Mouse (Mus musculus) liver (tissue): ENCODE measurements around the gene Ptpra.
A peak's percentile ranks its signal among the peaks of the same experiment; 100 is the strongest.

Source experiments
- DNase-seq: peaks from one replicate; pipeline ENCODE4 v3.0.0-alpha.2; 2020; ENCODE audit warnings: mixed read lengths

The Ptpra gene

DNA sequence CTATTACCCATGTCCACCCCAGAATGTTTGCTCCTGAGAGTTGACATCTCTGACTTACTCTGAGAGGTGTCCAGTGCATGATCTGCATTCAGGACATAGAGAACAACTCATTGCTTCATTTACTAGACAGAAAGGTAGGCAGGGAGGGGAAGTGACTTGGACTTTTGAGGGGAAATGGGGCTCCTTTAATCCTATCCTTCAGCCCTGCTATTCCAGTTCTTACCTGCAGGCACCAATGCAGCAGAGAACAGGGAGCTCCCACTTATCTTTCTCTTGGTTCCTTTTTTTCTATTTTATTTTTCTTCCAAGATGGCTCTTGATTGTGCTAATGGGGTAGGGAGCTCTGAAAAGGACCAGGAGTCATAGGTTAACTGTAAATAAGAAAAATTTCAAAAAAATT lies 1.6 kb upstream of the Ptpra start:
- no peak for DNase-seq

DNA sequence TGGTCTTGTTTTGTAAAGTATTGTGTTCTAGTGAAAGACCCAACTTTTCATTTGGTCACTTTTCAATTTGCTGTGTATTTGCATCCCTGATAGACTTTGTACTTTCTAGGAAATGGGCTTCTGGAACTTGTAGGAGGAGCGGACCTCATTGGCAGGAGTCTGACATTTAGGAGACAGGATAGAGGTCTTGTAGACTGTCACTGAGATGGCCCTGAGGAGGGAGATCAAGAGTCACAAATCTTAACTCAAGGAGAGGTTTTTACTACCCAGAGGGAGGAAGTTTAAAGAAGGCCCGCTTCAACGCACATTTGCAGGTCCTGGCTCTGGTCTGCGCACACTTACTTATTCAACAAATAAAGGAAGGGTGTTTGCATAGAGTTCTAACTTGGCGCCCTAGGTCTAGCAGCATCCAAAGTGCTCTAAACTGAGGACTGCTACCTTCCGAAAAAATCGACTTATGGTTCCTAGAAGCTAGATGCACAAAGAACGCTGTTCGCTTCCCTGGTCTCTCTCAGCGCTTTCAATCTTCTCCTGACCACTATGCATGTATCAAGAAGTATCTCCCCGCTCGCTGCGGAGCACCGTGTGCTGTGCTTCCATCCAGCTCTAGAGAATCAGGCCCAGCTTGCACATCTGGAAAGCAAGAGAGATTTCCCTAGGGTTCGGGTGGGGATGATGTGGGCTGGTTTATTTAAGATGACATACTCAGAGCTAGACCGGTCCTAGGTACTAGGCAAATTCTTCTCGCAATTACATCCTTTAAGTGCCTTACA lies 871 bp upstream of the Ptpra start:
- no peak for DNase-seq

DNA sequence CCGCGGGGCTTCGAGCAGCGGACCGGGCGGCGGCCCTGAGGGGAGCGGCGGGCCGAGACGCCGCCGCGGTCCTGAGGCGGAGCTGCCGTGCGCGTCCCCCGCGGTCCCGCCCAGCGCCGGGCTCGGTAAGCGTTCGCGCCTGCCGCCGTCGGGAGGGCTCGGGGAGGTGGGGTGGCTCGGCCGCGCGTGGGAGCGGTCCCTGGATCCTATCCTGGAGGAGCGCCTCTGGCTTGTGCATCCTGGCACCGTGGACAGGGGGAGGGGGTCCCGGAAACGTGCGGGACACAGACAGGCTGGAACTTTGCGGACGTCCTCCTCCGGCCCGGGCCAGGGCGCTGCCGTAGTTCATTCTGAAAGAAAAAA lies 337 bp downstream of the Ptpra start:
- DNase-seq: peak; percentile 84

DNA sequence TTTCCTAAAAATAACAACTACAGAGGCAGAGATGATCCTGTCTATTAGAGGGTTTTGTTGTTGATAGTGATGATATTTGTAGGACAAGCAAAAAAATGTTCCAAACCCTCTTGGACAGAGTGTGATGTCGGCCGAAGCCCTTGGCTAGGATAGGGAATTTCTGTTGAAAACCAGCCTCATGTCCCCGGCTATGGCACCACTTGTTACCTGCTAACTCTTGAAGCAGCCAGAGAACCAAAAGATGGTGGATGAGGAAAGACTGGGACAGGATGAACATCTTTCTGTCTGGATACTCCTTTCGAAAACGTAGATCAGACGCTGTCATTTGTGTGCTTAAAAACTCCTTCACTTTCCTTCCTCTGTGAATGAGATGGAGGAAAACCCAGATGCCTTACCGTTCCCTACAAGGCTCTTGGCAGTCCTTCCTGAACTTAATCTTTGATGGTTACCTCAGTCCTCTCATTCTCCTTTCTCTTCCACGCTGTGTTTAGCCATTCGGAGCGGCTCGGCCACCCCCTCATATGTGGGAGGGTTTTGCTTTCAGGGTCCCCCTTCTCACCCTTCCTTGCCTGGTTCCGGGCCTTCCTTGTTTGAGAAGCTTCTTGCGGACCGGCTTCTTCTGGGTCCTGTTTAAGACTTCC lies 1.1 kb downstream of the Ptpra start:
- DNase-seq: no peak

DNA sequence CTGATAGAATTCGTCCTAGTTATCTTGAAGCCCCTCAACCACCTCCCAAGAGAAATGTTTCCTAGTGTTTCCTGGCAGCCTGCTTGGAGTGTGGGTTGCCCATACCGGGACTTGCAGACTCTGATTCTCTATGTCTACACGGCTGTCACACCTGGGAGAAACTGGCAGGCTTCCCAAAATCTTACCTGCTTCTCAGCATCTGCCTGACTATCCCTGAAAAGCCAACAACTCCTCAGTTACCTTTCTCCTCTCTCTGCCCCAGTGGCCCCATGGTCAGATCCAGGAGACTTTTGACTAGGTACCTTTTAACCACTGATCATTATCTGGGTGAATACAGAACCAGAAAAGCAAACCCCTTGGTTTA lies 1.6 kb downstream of the Ptpra start:
- DNase-seq: no peak

DNA sequence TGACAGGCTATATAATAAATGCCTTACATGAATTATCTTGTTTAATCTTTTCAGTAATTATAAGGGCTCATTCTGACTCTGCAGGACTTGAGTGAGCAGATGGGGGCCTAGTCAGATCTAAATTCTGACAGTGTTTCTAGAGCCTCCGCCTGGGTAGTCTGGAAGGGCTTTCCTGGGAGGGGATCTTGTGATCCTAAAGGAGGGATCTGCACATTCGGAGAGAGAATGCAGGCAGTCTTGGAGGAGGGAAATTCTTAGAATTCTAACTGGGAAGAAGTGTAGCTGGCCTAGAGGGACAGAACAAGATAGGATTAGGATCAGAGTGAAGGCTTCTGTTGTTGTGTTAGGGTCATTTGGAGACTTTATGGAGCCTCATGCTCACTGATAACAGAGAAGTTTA lies 2.2 kb downstream of the Ptpra start:
- DNase-seq: no peak

DNA sequence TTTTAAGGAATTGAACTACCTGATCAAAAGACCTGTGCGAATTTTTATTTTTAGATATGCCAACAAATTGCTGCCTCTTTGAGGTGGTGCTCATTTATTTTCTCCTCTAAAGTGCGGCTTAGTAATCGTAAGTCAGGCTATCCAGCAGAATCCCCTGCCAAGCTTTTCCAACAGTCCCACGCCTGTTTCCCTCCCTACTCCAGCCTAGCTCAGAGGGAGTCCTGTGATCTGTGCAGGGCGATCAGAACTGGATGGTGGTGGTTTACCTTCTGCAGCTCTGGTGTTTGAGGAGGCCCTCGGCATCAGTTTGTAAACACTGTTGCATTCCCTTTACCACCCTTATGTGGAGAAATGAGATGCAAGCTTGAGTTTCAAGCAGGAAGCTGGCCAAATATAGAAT lies 3.3 kb downstream of the Ptpra start:
- no peak for DNase-seq

DNA sequence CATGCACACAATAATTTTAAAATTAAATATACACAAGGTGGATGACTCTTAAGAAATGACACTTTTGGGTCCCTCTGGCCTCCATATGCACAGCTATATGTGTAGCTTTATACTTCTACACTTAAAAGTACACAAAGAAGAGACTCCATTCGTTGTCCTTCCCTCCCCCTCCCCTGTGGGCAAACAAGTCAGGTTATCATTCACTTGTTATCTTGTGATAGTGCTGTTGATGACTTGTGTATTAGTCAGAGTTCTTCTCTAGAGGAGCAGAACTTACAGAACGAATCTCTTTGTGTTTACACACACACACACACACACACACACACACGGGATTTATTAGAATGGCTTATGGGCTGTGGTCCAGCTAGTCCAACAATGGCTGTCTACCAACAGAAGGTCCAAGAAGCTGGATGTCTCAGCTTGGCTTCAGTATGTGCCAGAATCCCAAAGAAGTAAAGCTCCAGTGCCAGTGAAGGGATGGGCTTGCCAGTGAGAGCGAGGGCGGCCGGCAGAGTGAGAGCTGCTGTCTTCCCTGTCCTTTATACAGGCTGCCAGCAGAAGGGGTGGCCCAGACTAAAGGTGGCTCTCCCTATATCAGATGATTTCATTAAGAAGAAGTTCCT lies 4.8 kb downstream of the Ptpra start:
- DNase-seq: no peak

DNA sequence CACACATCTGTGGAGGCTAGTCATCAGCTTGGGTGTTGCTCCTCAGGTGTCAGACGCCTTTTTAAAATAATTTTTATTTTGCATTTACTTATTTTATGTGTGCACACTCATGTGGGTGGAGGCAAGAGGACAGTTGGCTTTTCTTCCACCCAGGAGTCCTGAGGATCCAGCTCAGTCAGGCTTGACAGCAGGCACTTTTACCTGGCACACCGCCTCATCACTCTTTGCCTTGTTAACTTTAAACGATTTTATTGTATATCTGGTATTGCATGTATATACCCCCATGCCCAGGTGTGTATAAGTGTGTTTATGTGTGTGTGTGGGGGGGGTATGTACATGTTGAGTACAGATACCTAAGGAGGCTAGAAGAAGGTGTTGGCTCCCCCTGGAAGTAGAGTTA lies 7.8 kb downstream of the Ptpra start:
- DNase-seq: no peak

DNA sequence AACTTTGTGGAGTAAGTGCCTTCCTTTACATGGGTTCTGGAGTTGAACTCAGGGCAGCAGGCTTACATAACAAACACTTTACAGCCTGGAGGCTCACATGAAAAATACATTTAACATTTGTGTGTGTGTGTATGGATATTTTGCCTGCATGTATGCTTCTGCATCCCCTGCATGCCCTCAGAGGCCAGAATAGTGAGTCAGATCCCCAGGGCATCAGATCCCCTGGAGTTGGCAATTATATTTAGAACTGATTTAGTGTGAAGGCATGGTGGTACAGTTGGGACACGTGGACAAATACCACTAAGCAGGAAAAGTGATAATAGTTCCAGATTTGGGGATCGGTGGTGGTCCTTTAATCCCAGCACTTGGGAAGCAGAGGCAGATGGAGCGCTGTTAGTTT lies 9.5 kb downstream of the Ptpra start:
- DNase-seq: no peak

DNA sequence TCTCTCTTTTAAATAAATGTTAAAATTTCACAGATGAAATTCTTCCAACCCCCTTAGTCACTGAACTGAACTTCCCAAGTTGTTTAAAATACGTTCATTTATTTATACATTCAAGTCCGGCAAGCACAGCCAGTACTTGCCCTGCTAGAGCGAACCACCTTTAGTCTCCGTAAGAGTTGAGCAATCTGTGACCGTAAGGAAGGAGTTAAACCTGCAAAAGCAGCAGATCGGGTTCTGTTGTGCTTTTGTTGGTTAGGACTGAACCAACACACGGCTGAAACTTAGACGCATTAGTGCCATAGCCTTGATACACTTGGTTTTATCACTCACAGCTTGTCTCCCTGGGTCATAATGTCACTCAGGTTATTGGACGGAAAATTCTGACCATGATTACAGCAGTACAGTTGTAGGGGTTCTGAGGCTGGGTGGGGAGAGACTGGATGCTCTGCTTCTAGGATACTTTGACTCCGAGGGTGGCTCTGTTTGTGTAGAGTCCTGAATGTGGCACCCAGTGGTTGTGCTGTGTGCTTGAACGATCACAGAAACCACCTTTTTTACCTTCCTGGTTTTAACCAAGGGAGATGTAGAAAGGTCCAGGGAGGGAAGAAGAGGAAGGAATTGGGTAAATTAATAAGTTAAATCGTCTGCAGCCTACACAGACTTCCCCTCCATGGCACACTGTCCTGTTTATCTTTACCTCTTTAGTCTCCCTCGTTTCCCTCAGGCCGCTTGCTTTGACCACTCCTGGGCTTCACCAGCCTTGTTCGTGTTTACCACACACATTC lies 11.4 kb downstream of the Ptpra start:
- DNase-seq: no peak

DNA sequence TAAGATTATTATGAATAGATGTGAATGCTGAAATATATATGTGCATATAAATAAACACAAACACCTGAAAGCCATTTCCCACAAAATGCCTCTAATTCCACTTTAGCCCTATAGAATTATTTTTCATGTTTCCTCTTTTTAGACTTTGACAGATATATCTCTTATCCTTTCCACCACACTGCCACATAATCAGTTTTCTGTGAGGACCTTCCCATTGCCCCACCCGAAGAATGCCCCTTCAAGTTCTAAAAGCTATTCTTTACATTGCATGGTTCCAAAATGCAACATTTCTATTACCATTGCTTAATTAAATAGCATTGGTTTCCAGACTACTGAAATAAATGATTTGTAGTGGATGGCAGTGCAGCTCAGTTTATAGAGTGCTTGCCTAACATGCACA lies 16.4 kb downstream of the Ptpra start:
- no peak for DNase-seq

DNA sequence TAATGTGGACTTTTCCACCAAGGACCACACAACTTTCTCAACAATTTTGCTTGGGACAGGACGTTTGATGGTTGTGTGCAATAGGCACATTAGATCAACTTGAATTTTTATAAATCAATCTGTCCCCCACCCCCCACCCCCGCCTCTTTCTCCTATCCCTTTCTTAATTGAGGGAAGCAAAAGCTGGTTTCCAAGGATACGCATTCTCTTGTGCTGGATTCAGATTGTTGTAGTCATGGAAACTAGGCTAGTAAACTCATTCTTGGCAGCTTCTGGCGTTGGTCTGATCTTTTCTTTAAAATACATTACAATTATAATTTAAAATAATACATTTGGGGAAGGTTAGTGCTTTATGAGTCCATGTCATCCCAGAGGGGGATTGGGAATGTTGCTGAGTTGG lies 19.3 kb downstream of the Ptpra start:
- DNase-seq: no peak

DNA sequence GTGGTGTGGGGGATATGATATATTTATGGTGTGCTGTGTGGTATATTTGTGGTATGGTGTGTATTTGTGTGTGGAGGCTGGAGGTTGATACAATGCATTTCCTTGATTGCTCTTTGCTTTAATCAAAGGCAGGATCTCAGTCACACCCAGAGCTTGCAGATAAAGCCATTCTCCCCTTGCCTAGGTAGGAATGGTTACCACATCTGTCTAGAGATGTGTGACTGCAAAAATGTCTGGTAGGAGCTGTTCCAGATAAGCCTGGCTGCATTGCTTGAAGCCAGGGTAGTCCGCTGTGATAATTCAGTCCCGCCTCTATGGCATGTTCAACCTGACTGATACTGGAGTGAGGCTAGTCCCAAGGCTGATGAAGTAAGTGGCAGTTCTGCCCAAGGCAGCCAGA lies 19.9 kb downstream of the Ptpra start:
- DNase-seq: peak; percentile 63

DNA sequence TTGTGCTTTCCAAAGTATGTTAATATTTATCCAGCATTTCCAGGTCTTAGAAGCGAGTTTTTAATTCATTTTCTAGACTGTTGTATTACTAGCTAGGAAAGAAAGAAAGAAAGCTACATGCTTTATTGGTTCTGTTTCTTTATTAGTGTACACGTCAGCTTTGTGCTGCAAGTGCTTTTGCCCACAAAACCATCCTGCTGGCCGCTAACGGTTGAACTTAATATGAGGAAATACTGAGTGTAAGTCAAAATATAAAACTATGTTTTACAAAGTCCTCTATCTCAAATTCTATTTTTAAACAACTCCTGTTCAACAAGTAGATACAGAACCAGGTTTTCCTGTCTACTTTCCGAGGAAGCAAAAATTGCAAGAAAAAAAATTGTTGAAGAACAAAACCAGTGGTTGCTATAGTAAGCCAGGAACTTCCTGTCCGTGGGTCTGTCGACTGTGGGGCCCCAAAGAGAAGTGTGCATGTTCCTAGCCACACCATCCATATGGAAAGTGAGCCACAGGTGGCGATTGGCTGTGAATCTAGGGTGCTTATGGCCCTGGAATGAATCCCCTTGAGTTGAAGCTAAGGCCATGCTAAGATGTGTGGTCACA lies 22.9 kb downstream of the Ptpra start:
- no peak for DNase-seq

DNA sequence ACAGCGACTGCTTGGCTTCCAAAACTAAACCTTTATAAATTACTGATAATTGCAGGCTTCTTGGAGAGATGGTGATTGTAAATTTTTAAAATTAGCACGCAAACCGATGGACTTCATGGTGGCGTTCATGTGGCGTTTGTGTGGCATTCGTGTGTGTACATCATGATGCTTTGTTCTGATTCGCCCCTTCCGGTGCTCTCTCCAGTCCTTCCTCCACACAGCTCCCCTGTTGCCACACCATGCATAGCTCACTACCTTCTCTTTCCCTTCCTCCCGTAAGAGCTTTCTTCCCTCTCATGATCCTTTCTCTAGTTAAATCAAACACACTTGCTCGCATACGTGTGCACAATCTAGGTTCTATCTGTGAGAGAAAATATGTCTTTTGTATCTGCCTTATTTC lies 25.7 kb downstream of the Ptpra start:
- DNase-seq: no peak

DNA sequence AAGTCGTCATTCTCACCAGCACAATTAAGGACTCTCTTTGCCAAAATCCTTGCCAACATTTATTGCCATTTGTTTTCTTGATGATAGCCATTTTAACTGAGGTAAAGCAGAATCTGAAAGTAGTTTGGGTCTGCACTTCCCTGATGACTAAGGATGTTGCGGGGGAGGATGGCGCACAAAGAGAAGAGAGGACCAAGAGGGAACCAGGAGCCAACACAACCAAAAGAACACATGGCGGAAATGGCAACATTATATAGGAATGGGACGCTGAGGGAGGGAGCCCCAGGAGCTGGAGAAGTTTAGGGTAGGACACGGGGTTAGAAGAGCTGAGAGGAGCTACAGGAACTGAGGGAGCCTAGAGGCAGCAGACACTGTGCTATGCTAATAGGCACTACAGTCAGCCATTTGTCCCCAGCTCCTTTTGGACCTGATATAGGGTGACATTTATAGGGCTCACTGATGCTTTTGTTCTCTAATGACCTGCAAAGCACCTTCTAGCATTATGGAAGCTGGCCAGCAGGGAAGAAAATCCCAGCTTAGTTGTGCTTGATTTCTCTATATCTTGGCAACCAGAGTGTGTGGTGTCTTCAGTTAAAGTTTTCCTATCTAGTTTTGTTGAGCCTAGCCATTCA lies 26.7 kb downstream of the Ptpra start:
- no peak for DNase-seq

DNA sequence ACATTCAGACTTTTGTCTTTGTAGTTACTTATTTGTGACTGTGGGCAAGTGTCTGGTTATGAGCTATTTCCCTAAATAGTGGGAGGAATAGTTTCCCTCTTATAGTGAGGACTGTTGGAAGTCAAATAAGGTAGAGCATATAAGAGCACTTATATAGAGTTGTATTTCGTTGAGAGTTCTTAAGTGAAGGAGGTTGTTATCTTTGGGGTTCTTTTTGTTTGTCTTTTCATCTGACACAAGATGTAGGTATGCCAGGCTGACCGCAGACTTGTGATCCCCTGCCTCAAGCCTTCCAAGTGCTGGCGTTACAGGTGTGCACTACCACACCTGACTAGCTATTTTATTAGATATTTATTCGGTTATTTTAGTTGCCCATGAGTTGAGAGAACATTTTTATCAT lies 32.1 kb downstream of the Ptpra start:
- no peak for DNase-seq

DNA sequence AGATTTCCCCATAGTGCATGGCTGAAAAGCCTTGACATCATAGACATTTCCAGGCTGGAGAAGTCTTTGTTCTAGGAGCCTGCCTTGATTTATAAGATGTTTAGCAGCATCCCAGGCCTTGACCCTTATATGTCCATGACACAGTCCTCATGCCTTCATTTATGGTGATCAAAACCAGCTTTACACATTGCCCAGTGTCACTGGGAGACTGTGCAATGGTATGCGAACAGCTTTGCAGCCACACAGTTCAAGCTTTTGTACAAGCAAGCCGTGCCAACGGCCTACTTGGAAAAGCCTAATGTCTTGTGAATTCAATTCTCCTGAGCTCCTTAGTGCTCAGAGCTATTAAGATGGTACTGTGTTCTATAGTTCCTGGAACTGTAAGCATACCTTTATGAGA lies 32.6 kb downstream of the Ptpra start:
- DNase-seq: no peak

DNA sequence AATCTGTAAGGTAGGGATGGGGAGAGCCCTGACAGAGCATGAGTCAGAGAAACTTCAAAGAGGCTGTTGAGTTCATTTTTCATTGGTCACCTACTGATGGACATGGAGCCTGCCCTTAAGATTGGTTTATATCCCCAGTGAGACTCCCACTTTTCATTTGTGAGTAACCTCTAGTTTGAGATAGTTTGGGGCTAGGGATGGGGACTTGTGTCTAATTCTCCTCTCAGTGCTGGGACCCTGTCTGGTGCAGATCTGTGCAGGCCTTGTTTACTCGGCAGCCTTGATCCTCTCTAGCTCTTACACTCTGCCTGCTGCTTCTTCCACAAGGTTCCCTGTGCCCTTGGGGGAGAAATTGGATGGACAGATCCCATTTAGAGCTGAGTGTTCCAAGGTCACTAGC lies 34.1 kb downstream of the Ptpra start:
- DNase-seq: no peak

DNA sequence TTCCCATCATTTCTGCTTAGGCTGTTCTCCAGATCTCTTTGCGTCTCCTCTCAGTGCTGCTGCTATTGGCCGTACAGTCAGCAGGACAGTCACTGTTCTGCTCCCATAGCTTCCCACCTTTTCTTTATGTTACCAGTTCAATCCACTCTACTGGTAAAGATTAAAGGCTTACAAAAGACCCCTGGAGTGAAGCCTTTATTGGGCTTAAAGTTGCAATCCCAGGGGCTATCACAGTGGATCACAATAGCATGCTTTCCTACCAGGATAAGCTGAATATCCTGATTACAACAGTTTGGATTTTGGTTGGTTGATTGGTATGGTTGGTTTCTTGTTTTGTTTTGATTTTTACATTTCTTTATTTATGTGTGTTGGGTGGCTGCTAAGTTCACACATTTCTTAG lies 37.9 kb downstream of the Ptpra start:
- no peak for DNase-seq

DNA sequence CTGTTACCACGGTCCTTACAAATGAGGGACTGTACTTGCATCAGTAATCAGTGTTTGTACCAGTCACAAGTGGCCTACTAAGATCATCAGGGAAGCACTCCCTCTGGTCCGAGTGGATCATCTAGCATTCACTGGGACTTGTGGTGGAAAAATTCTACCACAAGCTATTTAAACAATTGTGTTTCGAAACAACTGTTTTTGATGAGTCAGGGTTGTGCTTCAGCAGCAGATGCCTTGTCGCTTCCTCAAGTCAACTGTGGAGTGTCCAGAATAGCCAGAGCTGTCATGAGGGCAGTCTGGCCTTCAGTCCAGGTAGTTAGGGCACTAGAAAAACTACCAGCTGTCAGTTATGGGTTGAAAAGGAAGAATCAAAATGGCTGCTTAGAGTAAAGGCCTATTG lies 38.5 kb downstream of the Ptpra start:
- no peak for DNase-seq

DNA sequence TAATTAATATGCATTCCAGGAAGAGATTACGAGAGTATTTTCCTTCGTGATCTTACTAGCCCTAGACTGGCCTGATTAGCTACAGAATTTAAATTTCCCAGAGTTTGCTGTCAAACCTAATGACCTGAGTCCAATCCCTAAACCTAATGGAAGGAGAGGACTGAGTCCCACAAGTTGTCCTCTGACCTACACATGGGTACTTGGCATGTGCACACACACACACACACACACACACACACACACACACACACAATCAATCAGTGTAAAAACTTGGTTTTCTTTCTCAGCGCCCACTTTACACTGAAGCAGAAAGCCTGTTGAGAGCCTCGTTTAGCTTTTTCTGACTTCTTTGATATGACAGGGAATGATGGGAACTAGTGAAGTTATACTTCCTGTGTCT lies 41.1 kb downstream of the Ptpra start:
- DNase-seq: no peak
